Mouse (Mus musculus) megakaryocyte-erythroid progenitor cell, adult 5-6 weeks (primary cell): ENCODE data around the gene Fgfr4. TPM values are rescaled to one million over a fixed set of nuclear protein-coding genes. Genes with fewer than 3 reads are reported as not detected.

ENCODE experiments used
- ATAC-seq: replicated peaks from 2 replicates; pipeline ENCODE4 v1.8.0; 2016; ENCODE audit warnings: mild to moderate bottlenecking, inconsistent platforms; ENCODE audit not compliant: severe bottlenecking, poor library complexity, low FRiP score, low TSS enrichment
- total RNA-seq, 2 experiments: library from RNA; stranded (forward) in 1 of 2; stranded (reverse) in 1 of 2; fragments of 200-1000, 215-1000 nt in 1 of 2; fragments of >200 nt in 1 of 2; fragmentation: Nextera tagmentation in 1 of 2; gene quantifications; 2 replicates each; pipeline ENCODE4 v1.2.3; 2014 to 2017

Fgfr4 gene
- total RNA-seq, 2 experiments from 2014 or later = not detected

- peak; percentile 45; the same call in 1 of the 2 replicates for ATAC-seq
Measured at GRCm38 (mm10) chr13:55208837-55209648, 56.6 kb downstream of the Fgfr4 start.

- ATAC-seq = no peak
Measured at GRCm38 (mm10) chr13:55209649-55210192, 57.3 kb downstream of the Fgfr4 start, which contains the start of gene Nsd1. Gene Nsd1, plus strand, starts transcription at chr13:55209782.

- ATAC-seq = peak; percentile 31
Measured at GRCm38 (mm10) chr13:55210193-55210970, 57.9 kb downstream of the Fgfr4 start.

GRCm38 (mm10) chr13:55210971-55211220 lies 58.5 kb downstream of the Fgfr4 start:
- ATAC-seq = no peak; the same call in 1 of the 2 replicates

GRCm38 (mm10) chr13:55211221-55212010 lies 59.0 kb downstream of the Fgfr4 start:
- ATAC-seq = peak; percentile 48

GRCm38 (mm10) chr13:55212011-55212360 lies 59.5 kb downstream of the Fgfr4 start:
- ATAC-seq = 0 out of 2 replicates have a peak, but pooled peaks have one; percentile 17

GRCm38 (mm10) chr13:55212361-55213137 lies 60.1 kb downstream of the Fgfr4 start:
- no peak for ATAC-seq

- no peak for ATAC-seq
Measured at GRCm38 (mm10) chr13:55213138-55213806, 60.8 kb downstream of the Fgfr4 start.

Other genes starting within 250 kb of the Fgfr4 start
- gene Unc5a, start 203.2 kb upstream of the Fgfr4 start, total RNA-seq (2014; fragmentation: Nextera tagmentation) = 0.04 TPM in 1 of 2 replicates, not detected in the other
- 0.27 TPM in 1 of 2 replicates, not detected in the other for gene Unc5a, start 203.2 kb upstream of the Fgfr4 start, total RNA-seq (2017)
- gene Hk3, start 131.3 kb upstream of the Fgfr4 start, total RNA-seq (2014; fragmentation: Nextera tagmentation) = 2.6 TPM in 1 of 2 replicates, not detected in the other
- gene Hk3, start 131.3 kb upstream of the Fgfr4 start, total RNA-seq (2017) = 0.38 and 1.9 TPM in 2 replicates
- 58.8 and 66.8 TPM in 2 replicates for gene Uimc1, start 52.3 kb upstream of the Fgfr4 start, total RNA-seq (2014; fragmentation: Nextera tagmentation)
- 61.2 and 68.1 TPM in 2 replicates for gene Uimc1, start 52.3 kb upstream of the Fgfr4 start, total RNA-seq (2017)
- 33.1 and 61.7 TPM in 2 replicates for gene Zfp346, start 47.3 kb upstream of the Fgfr4 start, total RNA-seq (2014; fragmentation: Nextera tagmentation)
- gene Zfp346, start 47.3 kb upstream of the Fgfr4 start, total RNA-seq (2017) = 6.7 and 24.8 TPM in 2 replicates
- gene Gm17617, start 19.1 kb upstream of the Fgfr4 start, total RNA-seq (2014; fragmentation: Nextera tagmentation) = not detected in 2 replicates
- not detected in 2 replicates for gene Gm17617, start 19.1 kb upstream of the Fgfr4 start, total RNA-seq (2017)
- gene Nsd1, start 57.1 kb downstream of the Fgfr4 start, total RNA-seq (2014; fragmentation: Nextera tagmentation) = 99.4 and 139 TPM in 2 replicates
- gene Nsd1, start 57.1 kb downstream of the Fgfr4 start, total RNA-seq (2017) = 77.3 and 94.1 TPM in 2 replicates
- 173 and 220 TPM in 2 replicates for gene Prelid1, start 167.9 kb downstream of the Fgfr4 start, total RNA-seq (2014; fragmentation: Nextera tagmentation)
- gene Prelid1, start 167.9 kb downstream of the Fgfr4 start, total RNA-seq (2017) = 71.2 and 80.5 TPM in 2 replicates
- gene Rab24, start 169.3 kb downstream of the Fgfr4 start, total RNA-seq (2014; fragmentation: Nextera tagmentation) = 88.0 and 120 TPM in 2 replicates
- 13.0 and 30.0 TPM in 2 replicates for gene Rab24, start 169.3 kb downstream of the Fgfr4 start, total RNA-seq (2017)
- gene Mxd3, start 177.2 kb downstream of the Fgfr4 start, total RNA-seq (2014; fragmentation: Nextera tagmentation) = 9.9 TPM in 1 of 2 replicates, not detected in the other
- gene Mxd3, start 177.2 kb downstream of the Fgfr4 start, total RNA-seq (2017) = 3.6 and 5.0 TPM in 2 replicates
- gene Lman2, start 210.1 kb downstream of the Fgfr4 start, total RNA-seq (2014; fragmentation: Nextera tagmentation) = 110 and 122 TPM in 2 replicates
- gene Lman2, start 210.1 kb downstream of the Fgfr4 start, total RNA-seq (2017) = 75.6 and 91.9 TPM in 2 replicates
- gene Rgs14, start 217.1 kb downstream of the Fgfr4 start, total RNA-seq (2014; fragmentation: Nextera tagmentation) = 6.9 and 11.9 TPM in 2 replicates
- gene Rgs14, start 217.1 kb downstream of the Fgfr4 start, total RNA-seq (2017) = 1.8 and 3.2 TPM in 2 replicates
- gene Slc34a1, start 245.5 kb downstream of the Fgfr4 start, total RNA-seq (2014; fragmentation: Nextera tagmentation) = not detected in 2 replicates
- not detected in 2 replicates for gene Slc34a1, start 245.5 kb downstream of the Fgfr4 start, total RNA-seq (2017)